Mouse (Mus musculus): ENCODE results near the gene Dlx5. TPM values are rescaled to one million over a fixed set of nuclear protein-coding genes. Genes with fewer than 3 reads are reported as not detected.

The Dlx5 gene
- total and polyA plus RNA-seq, 3 experiments = not detected

- Histone ChIP-seq H3K4me1 (ENCODE audit: control insufficient read depth in 1 of 2, insufficient read depth in 2 of 2, low read length in 2 of 2) (no peaks in the 10 kb centered on the region), H3K36me3 (ENCODE audit: control insufficient read depth in 1 of 2, insufficient read depth in 2 of 2, low read length in 2 of 2) (no peaks in the 10 kb centered on the region), H3K9me3 (replicated peaks; ENCODE audit: insufficient read depth, low read length) (no peaks in the 10 kb centered on the region), H3K79me2 (ENCODE audit: control insufficient read depth, insufficient read depth, low read length, poor library complexity) (no peaks in the 10 kb centered on the region), H3K9ac (ENCODE audit: control insufficient read depth, low read depth, low read length, poor library complexity, severe bottlenecking) (no peak overlapping the region), H3K4me3 (ENCODE audit: control insufficient read depth in 1 of 2, insufficient read depth in 1 of 2, low read depth in 2 of 2, low read length in 2 of 2) (no peak overlapping the region), H3K27me3 (ENCODE audit: control insufficient read depth in 1 of 2, insufficient read depth in 2 of 2, low read length in 2 of 2) (no peaks in the 10 kb centered on the region), H3K27ac (ENCODE audit: control insufficient read depth, low read depth, low read length) (no peak overlapping the region)
- TF ChIP-seq UBTF (IDR thresholded peaks at IDR 0.05; ENCODE audit: borderline replicate concordance, insufficient read depth, low read depth, low read length) (no peak), MXI1 (IDR thresholded peaks at IDR 0.05; ENCODE audit: low read depth, low read length) (no peak), POLR2A (IDR thresholded peaks at IDR 0.05; ENCODE audit: control insufficient read depth in 1 of 2, insufficient read depth in 1 of 2, low read depth in 1 of 2, low read length in 2 of 2, poor library complexity in 1 of 2) (no peak), HCFC1 (IDR thresholded peaks at IDR 0.05; ENCODE audit: low read depth, low read length) (no peak), EP300 (IDR thresholded peaks at IDR 0.05; ENCODE audit: low read depth in 1 of 2, low read length in 2 of 2) (no peak), JUND (IDR thresholded peaks at IDR 0.05; ENCODE audit: low read depth, low read length) (no peak), USF1 (IDR thresholded peaks at IDR 0.05; ENCODE audit: low read depth, low read length) (no peak), GABPA (IDR thresholded peaks at IDR 0.05; ENCODE audit: low read depth, low read length) (no peak), ELF1 (IDR thresholded peaks at IDR 0.05; ENCODE audit: low read depth, low read length) (no peak), NRF1 (IDR thresholded peaks at IDR 0.05; ENCODE audit: insufficient read depth, low read depth, low read length, poor library complexity, severe bottlenecking) (no peak), TBP (IDR thresholded peaks at IDR 0.05; ENCODE audit: low read depth, low read length) (no peak), POLR2AphosphoS5 (IDR thresholded peaks at IDR 0.05; ENCODE audit: borderline replicate concordance, low read depth, low read length) (no peak), ZNF384 (IDR thresholded peaks at IDR 0.05; ENCODE audit: low read depth, low read length) (no peak)
- DNase-seq (ENCODE audit: low read depth, low spot score) = no peak
Measured at GRCm38 (mm10) chr6:6833301-6833700, 48.6 kb downstream of the Dlx5 start.

- Histone ChIP-seq H3K36me3 (ENCODE audit: control insufficient read depth in 1 of 2, insufficient read depth in 2 of 2, low read length in 2 of 2) (no peaks in the 10 kb centered on the region), H3K27me3 (ENCODE audit: control insufficient read depth in 1 of 2, insufficient read depth in 2 of 2, low read length in 2 of 2) (no peaks in the 10 kb centered on the region), H3K9me3 (replicated peaks; ENCODE audit: insufficient read depth, low read length) (no peaks in the 10 kb centered on the region), H3K79me2 (ENCODE audit: control insufficient read depth, insufficient read depth, low read length, poor library complexity) (no peaks in the 10 kb centered on the region), H3K4me3 (ENCODE audit: control insufficient read depth in 1 of 2, insufficient read depth in 1 of 2, low read depth in 2 of 2, low read length in 2 of 2) (no peak overlapping the region), H3K4me1 (ENCODE audit: control insufficient read depth in 1 of 2, insufficient read depth in 2 of 2, low read length in 2 of 2) (no peaks in the 10 kb centered on the region), H3K9ac (ENCODE audit: control insufficient read depth, low read depth, low read length, poor library complexity, severe bottlenecking) (no peak overlapping the region), H3K27ac (ENCODE audit: control insufficient read depth, low read depth, low read length) (no peak overlapping the region)
- TF ChIP-seq TAL1 (IDR thresholded peaks at IDR 0.05; ENCODE audit: low read length) (no peak), GATA1 (IDR thresholded peaks at IDR 0.05; ENCODE audit: low read depth, low read length) (no peak), ETS1 (IDR thresholded peaks at IDR 0.05; ENCODE audit: low read depth, low read length) (no peak), E2F4 (IDR thresholded peaks at IDR 0.05; ENCODE audit: borderline replicate concordance, low read depth, low read length) (no peak), NELFE (IDR thresholded peaks at IDR 0.05; ENCODE audit: low read depth, low read length) (no peak), TBP (IDR thresholded peaks at IDR 0.05; ENCODE audit: low read depth, low read length) (no peak), SIN3A (IDR thresholded peaks at IDR 0.05; ENCODE audit: low read length) (no peak), TCF12 (IDR thresholded peaks at IDR 0.05; ENCODE audit: low read depth, low read length) (no peak), POLR2A (IDR thresholded peaks at IDR 0.05; ENCODE audit: control insufficient read depth in 1 of 2, insufficient read depth in 1 of 2, low read depth in 1 of 2, low read length in 2 of 2, poor library complexity in 1 of 2) (no peak), GABPA (IDR thresholded peaks at IDR 0.05; ENCODE audit: low read depth, low read length) (no peak), CHD2 (IDR thresholded peaks at IDR 0.05; ENCODE audit: low read length) (no peak), BHLHE40 (IDR thresholded peaks at IDR 0.05; ENCODE audit: borderline replicate concordance, low read depth, low read length) (no peak), MAZ (IDR thresholded peaks at IDR 0.05; ENCODE audit: low read depth, low read length) (no peak), MEF2A (IDR thresholded peaks at IDR 0.05; ENCODE audit: extremely low read depth, insufficient replicate concordance, low read depth, low read length, poor library complexity, severe bottlenecking) (no peak), CTCF (IDR thresholded peaks at IDR 0.05 in 2 of 3, conservative IDR thresholded peaks at IDR 0.05 in 1 of 3; ENCODE audit: control insufficient read depth in 1 of 3, insufficient read depth in 1 of 3, low read depth in 2 of 3, low read length in 3 of 3, poor library complexity in 1 of 3, severe bottlenecking in 1 of 3) (no peak), MAFK (IDR thresholded peaks at IDR 0.05; ENCODE audit: borderline replicate concordance, low read depth, low read length) (no peak)
- DNase-seq (ENCODE audit: low read depth, low spot score) = no peak
Measured at GRCm38 (mm10) chr6:6830446-6830845, 51.4 kb downstream of the Dlx5 start.

Data from MEL (cell line).